Comparison of ENCODE assay signal across 13 mouse cellular contexts in genomic region chr4:76438068-76438467, GRCm38 (mm10).
"Had no signal": no experiment of that assay in that cellular context is flagged by ENCODE, and none has a peak within 500 bp of the region (broad histone marks: within the 10 kb centered on the region; RNA-seq: fewer than 3 reads in every experiment).

No protein-coding gene starts in this region.

- H3K9ac ChIP-seq: limb, embryonic 15.5 days; liver, embryonic 13.5 days; liver, postnatal 0 days; lung, embryonic 15.5 days; midbrain, embryonic 12.5 days had no signal

- H3K4me3 ChIP-seq: limb, embryonic 15.5 days; liver, embryonic 13.5 days; lung, embryonic 15.5 days; midbrain, embryonic 12.5 days had no signal

- H3K27me3 ChIP-seq: limb, embryonic 15.5 days; liver, embryonic 13.5 days; lung, embryonic 15.5 days; midbrain, embryonic 12.5 days had no signal

- H3K4me1 ChIP-seq: liver, embryonic 13.5 days had no signal

- H3K36me3 ChIP-seq: limb, embryonic 15.5 days; liver, embryonic 13.5 days; lung, embryonic 15.5 days; midbrain, embryonic 12.5 days had no signal

- DNase-seq: kidney, adult 18-20 months; kidney, postnatal 10 days; layer of hippocampus, adult 9-11 months; layer of hippocampus, postnatal 36 days; liver, embryonic 13.5 days; liver, postnatal 0 days; right cerebral cortex, adult 18-20 months; right cerebral cortex, postnatal 25 days; thymus, postnatal 36 days had no signal

- H3K27ac ChIP-seq: limb, embryonic 15.5 days; liver, embryonic 13.5 days; lung, embryonic 15.5 days; midbrain, embryonic 12.5 days had no signal

- ATAC-seq: liver, postnatal 0 days; midbrain, embryonic 16.5 days had no signal

- H3K4me2 ChIP-seq: limb, embryonic 15.5 days; liver, embryonic 13.5 days; lung, embryonic 15.5 days; midbrain, embryonic 12.5 days had no signal

- H3K9me3 ChIP-seq: limb, embryonic 15.5 days; liver, embryonic 13.5 days; lung, embryonic 15.5 days; midbrain, embryonic 12.5 days had no signal
